Mouse (Mus musculus) MEL-GATA-1-ER (cell line): Measurements from ENCODE around the gene Myo3a.
"Not testable (repeated sequence)": the region's sequence is repeated elsewhere in the genome, so short reads cannot be mapped to it uniquely, and the experiment has no call there.

Experiments
- DNase-seq: peaks from one replicate; pipeline ENCODE4 v3.0.0-alpha.2; 2012; ENCODE audit warnings: low read depth; ENCODE audit errors: extremely low read depth

Myo3a gene

GRCm38 (mm10) chr2:22227308-22227707 is at the start of gene Myo3a:
Myo3a (plus strand) TSS chr2:22227503.
- no peak for DNase-seq

- DNase-seq, result no peak
Observed at GRCm38 (mm10) chr2:22250462-22250861, 23.2 kb downstream of the Myo3a start.

- no peak for DNase-seq
Observed at GRCm38 (mm10) chr2:22251045-22251444, 23.7 kb downstream of the Myo3a start.

GRCm38 (mm10) chr2:22255600-22255999 is 28.3 kb downstream of the Myo3a start:
- DNase-seq, result no peak

GRCm38 (mm10) chr2:22271555-22271954 is 44.3 kb downstream of the Myo3a start:
- no peak for DNase-seq

- no peak for DNase-seq
Observed at GRCm38 (mm10) chr2:22285366-22285765, 58.1 kb downstream of the Myo3a start.

GRCm38 (mm10) chr2:22285777-22286176 is 58.5 kb downstream of the Myo3a start:
- DNase-seq, result no peak

GRCm38 (mm10) chr2:22293579-22294446 is 66.5 kb downstream of the Myo3a start:
- DNase-seq, result no peak

- DNase-seq, result no peak
Observed at GRCm38 (mm10) chr2:22294447-22294738, 67.1 kb downstream of the Myo3a start.

- no peak for DNase-seq
Observed at GRCm38 (mm10) chr2:22297913-22298312, 70.6 kb downstream of the Myo3a start.

- no peak for DNase-seq
Observed at GRCm38 (mm10) chr2:22338269-22338857, 111.1 kb downstream of the Myo3a start.

GRCm38 (mm10) chr2:22410511-22410910 is 183.2 kb downstream of the Myo3a start:
- DNase-seq, result not testable (repeated sequence)

GRCm38 (mm10) chr2:22548421-22548820 is 321.1 kb downstream of the Myo3a start:
- no peak for DNase-seq

GRCm38 (mm10) chr2:22587469-22588169 is 360.3 kb downstream of the Myo3a start:
- peak; percentile 76 for DNase-seq

- DNase-seq, result peak; percentile 81
Observed at GRCm38 (mm10) chr2:22588170-22588541, 360.9 kb downstream of the Myo3a start.

GRCm38 (mm10) chr2:22588673-22589381 is 361.5 kb downstream of the Myo3a start:
- DNase-seq, result peak; percentile 74

- DNase-seq, result not testable (repeated sequence)
Observed at GRCm38 (mm10) chr2:22589382-22590205, 362.3 kb downstream of the Myo3a start.

- peak; percentile 33 for DNase-seq
Observed at GRCm38 (mm10) chr2:22590206-22590490, 362.8 kb downstream of the Myo3a start.

- no peak for DNase-seq
Observed at GRCm38 (mm10) chr2:22617951-22618350, 390.6 kb downstream of the Myo3a start.

- no peak for DNase-seq
Observed at GRCm38 (mm10) chr2:22619416-22619815, 392.1 kb downstream of the Myo3a start.

GRCm38 (mm10) chr2:22620030-22620429 is 392.7 kb downstream of the Myo3a start:
- no peak for DNase-seq
